Mouse (Mus musculus) forelimb bud, embryonic 11.5 days (tissue): Measurements from ENCODE around the gene Camta2.

Experiments used
- DNase-seq: peaks from one replicate; pipeline ENCODE4 v3.0.0-alpha.2; 2012; ENCODE audit warnings: low read depth, low spot score

The Camta2 gene

GRCm38 (mm10) chr11:70687601-70688199 lies at the start of gene Camta2:
Gene Camta2, minus strand, starts transcription at chr11:70688105.
- DNase-seq, result peak; percentile 72

- no peak for DNase-seq
Observed at GRCm38 (mm10) chr11:70733256-70733655, 45.4 kb upstream of the Camta2 start.

GRCm38 (mm10) chr11:70731178-70731577 lies 43.3 kb upstream of the Camta2 start:
- DNase-seq, result no peak

- DNase-seq, result no peak
Observed at GRCm38 (mm10) chr11:70730427-70731038, 42.6 kb upstream of the Camta2 start.

- DNase-seq, result no peak
Observed at GRCm38 (mm10) chr11:70727385-70727784, 39.5 kb upstream of the Camta2 start.

- no peak for DNase-seq
Observed at GRCm38 (mm10) chr11:70726585-70726984, 38.7 kb upstream of the Camta2 start.

GRCm38 (mm10) chr11:70724706-70725105 lies 36.8 kb upstream of the Camta2 start:
- DNase-seq, result no peak

GRCm38 (mm10) chr11:70721072-70721471 lies 33.2 kb upstream of the Camta2 start:
- no peak for DNase-seq

- DNase-seq, result no peak
Observed at GRCm38 (mm10) chr11:70720567-70720966, 32.7 kb upstream of the Camta2 start.

- DNase-seq, result no peak
Observed at GRCm38 (mm10) chr11:70718481-70718880, 30.6 kb upstream of the Camta2 start.

- no peak for DNase-seq
Observed at GRCm38 (mm10) chr11:70715832-70716231, 27.9 kb upstream of the Camta2 start.

- DNase-seq, result no peak
Observed at GRCm38 (mm10) chr11:70713222-70713621, 25.3 kb upstream of the Camta2 start.

GRCm38 (mm10) chr11:70711026-70711425 lies 23.1 kb upstream of the Camta2 start:
- DNase-seq, result no peak

GRCm38 (mm10) chr11:70706127-70706526 lies 18.2 kb upstream of the Camta2 start:
- DNase-seq, result no peak

- DNase-seq, result no peak
Observed at GRCm38 (mm10) chr11:70702781-70703180, 14.9 kb upstream of the Camta2 start.

GRCm38 (mm10) chr11:70701984-70702733 lies 14.3 kb upstream of the Camta2 start:
- no peak for DNase-seq

- no peak for DNase-seq
Observed at GRCm38 (mm10) chr11:70701221-70701955, 13.5 kb upstream of the Camta2 start.

- peak; percentile 8 for DNase-seq
Observed at GRCm38 (mm10) chr11:70700613-70701012, 12.7 kb upstream of the Camta2 start.

GRCm38 (mm10) chr11:70699722-70700556 lies 12.0 kb upstream of the Camta2 start, which contains the start of the genes Inca1 and Kif1c:
Gene Inca1, minus strand, starts transcription at chr11:70700155.
Gene Kif1c, plus strand, starts transcription at chr11:70700548.
- DNase-seq, result peak; percentile 91

GRCm38 (mm10) chr11:70699051-70699450 lies 11.1 kb upstream of the Camta2 start:
- DNase-seq, result no peak

GRCm38 (mm10) chr11:70697376-70697775 lies 9.5 kb upstream of the Camta2 start:
- DNase-seq, result no peak
